Mouse (Mus musculus) layer of hippocampus, postnatal 10 days (tissue): ENCODE data around the gene Macrod2. TPM values are rescaled to one million over a fixed set of nuclear protein-coding genes. Genes with fewer than 3 reads are reported as not detected.

Experiments used
- DNase-seq, 2 experiments: peaks; one replicate each; pipeline ENCODE4 v3.0.0; 2021; ENCODE audit warnings: low spot score in 2 of 2
- total RNA-seq, 2 experiments: library from RNA; stranded (reverse); gene quantifications; 2 replicates each; pipeline ENCODE4 v1.2.3; 2021

The Macrod2 gene
- total RNA-seq, 2 experiments from 2014 or later: 58.4 to 70.5 TPM

- no peak for DNase-seq
Observed at GRCm38 (mm10) chr2:141587290-141587689, 1192.2 kb downstream of the Macrod2 start.

- DNase-seq: no peak
Observed at GRCm38 (mm10) chr2:141591326-141591725, 1196.2 kb downstream of the Macrod2 start.

- DNase-seq: no peak
Observed at GRCm38 (mm10) chr2:141594811-141595210, 1199.7 kb downstream of the Macrod2 start.

GRCm38 (mm10) chr2:141617721-141618120 lies 1222.6 kb downstream of the Macrod2 start:
- no peak for DNase-seq

GRCm38 (mm10) chr2:141618257-141618656 lies 1223.1 kb downstream of the Macrod2 start:
- DNase-seq: peak; percentile 75 to 83

- DNase-seq: no peak
Observed at GRCm38 (mm10) chr2:141664051-141664450, 1268.9 kb downstream of the Macrod2 start.

- DNase-seq: no peak
Observed at GRCm38 (mm10) chr2:141672814-141673213, 1277.7 kb downstream of the Macrod2 start.

- no peak for DNase-seq
Observed at GRCm38 (mm10) chr2:141673405-141673804, 1278.3 kb downstream of the Macrod2 start.

- DNase-seq: no peak
Observed at GRCm38 (mm10) chr2:141697541-141697940, 1302.4 kb downstream of the Macrod2 start.

GRCm38 (mm10) chr2:141698320-141698719 lies 1303.2 kb downstream of the Macrod2 start:
- DNase-seq: no peak

GRCm38 (mm10) chr2:141700759-141701452 lies 1305.8 kb downstream of the Macrod2 start:
- DNase-seq: no peak

GRCm38 (mm10) chr2:141711785-141712184 lies 1316.7 kb downstream of the Macrod2 start:
- no peak for DNase-seq

GRCm38 (mm10) chr2:141712265-141712664 lies 1317.2 kb downstream of the Macrod2 start:
- no peak for DNase-seq

GRCm38 (mm10) chr2:141715061-141715460 lies 1320.0 kb downstream of the Macrod2 start:
- DNase-seq: no peak

GRCm38 (mm10) chr2:141722531-141722930 lies 1327.4 kb downstream of the Macrod2 start:
- no peak for DNase-seq

- no peak for DNase-seq
Observed at GRCm38 (mm10) chr2:141728998-141729397, 1333.9 kb downstream of the Macrod2 start.

GRCm38 (mm10) chr2:141736685-141737456 lies 1341.8 kb downstream of the Macrod2 start:
- DNase-seq: no peak

- no peak for DNase-seq
Observed at GRCm38 (mm10) chr2:141738702-141739101, 1343.6 kb downstream of the Macrod2 start.

- DNase-seq: peak; percentile 8 to 22
Observed at GRCm38 (mm10) chr2:141740318-141740717, 1345.2 kb downstream of the Macrod2 start.

- no peak for DNase-seq
Observed at GRCm38 (mm10) chr2:141800236-141800635, 1405.1 kb downstream of the Macrod2 start.

GRCm38 (mm10) chr2:141800909-141801308 lies 1405.8 kb downstream of the Macrod2 start:
- no peak for DNase-seq

- no peak for DNase-seq
Observed at GRCm38 (mm10) chr2:141816266-141816665, 1421.2 kb downstream of the Macrod2 start.
